Mouse (Mus musculus): Measurements from ENCODE around the gene Rhox2h.
"Not testable (repeated sequence)": the region's sequence is repeated elsewhere in the genome, so short reads cannot be mapped to it uniquely, and the experiment has no call there.

GRCm38 (mm10) chrX:37643370-37643769 lies 29.7 kb downstream of the Rhox2h start, which contains the start of gene Rhox2g:
- not testable (repeated sequence) for TF ChIP-seq POLR2A (IDR thresholded peaks at IDR 0.05; ENCODE audit: insufficient read length, low read depth); TCF12 (IDR thresholded peaks at IDR 0.05; ENCODE audit: insufficient read depth, poor library complexity, severe bottlenecking); E2F4 (IDR thresholded peaks at IDR 0.05; ENCODE audit: insufficient read depth); TCF3 (IDR thresholded peaks at IDR 0.05; ENCODE audit: insufficient read length, low read depth)

Data from myocyte (in vitro differentiated cells).